Mouse (Mus musculus): ENCODE results near the gene Ptpa.

The Ptpa gene

GRCm38 (mm10) chr2:30436156-30436545 is 20.3 kb downstream of the Ptpa start:
- no peak for DNase-seq (ENCODE audit: low read depth in 2 of 2, low spot score in 2 of 2)

DNA sequence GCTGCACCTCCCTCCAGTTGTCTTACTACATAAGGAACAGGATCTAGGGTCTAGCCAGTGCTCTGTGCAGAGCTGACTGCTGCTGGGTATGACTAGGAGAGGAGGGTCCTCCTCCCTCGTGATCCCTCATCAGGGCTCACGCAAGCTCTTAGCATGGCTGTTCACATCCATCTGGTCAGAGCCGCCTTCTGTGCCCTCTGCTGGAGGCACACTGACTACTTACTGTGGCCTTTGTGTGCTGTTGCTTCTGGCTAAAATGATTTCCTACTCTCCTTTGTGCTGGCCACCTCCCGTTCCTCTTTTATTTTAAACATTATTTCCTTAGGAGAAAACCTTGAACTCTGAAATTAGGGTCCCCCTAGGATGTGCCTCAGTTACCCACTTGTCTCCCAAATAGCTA is 21.0 kb downstream of the Ptpa start:
- DNase-seq (ENCODE audit: low read depth in 2 of 2, low spot score in 2 of 2): no peak

DNA sequence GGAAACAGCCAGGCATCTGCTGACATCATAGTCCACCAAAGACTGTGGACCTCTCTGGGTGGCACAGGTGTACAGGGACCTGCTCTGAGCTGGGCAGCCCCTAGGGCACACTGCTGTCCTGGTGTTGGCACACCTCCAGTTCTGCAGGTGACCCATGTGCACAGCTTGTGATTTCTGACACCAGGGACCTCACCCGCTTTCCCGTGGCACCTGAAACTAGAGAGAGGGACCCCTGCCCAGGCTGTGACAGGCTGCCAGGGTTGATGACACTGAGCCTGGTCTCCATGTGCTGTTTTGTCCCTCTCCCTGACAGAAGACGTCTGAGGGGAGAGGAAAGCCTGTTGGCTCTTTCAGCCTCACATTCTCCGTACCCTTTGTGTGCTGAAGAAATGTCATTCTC is 22.0 kb downstream of the Ptpa start:
- DNase-seq (ENCODE audit: low read depth in 2 of 2, low spot score in 2 of 2): no peak

- no peak for DNase-seq (ENCODE audit: low read depth in 2 of 2, low spot score in 2 of 2)
Observed at GRCm38 (mm10) chr2:30439631-30440030, 23.8 kb downstream of the Ptpa start.

DNA sequence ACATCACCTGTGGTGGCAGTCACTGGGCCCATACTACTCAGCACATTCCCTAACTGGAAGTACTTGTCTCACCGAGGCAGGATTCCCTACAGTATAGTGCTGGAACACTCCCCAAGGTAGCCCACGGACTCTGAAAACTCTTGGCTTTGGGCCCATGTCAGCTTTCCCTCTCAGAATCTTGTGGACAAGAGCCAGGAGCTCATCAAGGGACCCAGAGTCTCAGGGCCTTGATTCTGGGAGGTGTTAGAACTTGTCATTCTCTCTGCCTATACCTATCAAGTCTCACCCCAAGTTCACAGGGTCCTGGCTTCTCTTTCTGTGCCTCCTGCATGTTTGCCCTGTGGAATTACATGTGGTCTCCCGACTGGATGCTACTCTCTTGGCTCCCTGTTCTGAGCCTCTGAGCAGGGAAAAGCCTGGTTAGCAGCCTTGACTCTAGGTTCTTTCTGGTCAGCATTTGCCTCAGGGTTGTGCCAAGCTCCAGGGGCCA is 24.4 kb downstream of the Ptpa start:
- no peak for DNase-seq (ENCODE audit: low read depth in 2 of 2, low spot score in 2 of 2)

DNA sequence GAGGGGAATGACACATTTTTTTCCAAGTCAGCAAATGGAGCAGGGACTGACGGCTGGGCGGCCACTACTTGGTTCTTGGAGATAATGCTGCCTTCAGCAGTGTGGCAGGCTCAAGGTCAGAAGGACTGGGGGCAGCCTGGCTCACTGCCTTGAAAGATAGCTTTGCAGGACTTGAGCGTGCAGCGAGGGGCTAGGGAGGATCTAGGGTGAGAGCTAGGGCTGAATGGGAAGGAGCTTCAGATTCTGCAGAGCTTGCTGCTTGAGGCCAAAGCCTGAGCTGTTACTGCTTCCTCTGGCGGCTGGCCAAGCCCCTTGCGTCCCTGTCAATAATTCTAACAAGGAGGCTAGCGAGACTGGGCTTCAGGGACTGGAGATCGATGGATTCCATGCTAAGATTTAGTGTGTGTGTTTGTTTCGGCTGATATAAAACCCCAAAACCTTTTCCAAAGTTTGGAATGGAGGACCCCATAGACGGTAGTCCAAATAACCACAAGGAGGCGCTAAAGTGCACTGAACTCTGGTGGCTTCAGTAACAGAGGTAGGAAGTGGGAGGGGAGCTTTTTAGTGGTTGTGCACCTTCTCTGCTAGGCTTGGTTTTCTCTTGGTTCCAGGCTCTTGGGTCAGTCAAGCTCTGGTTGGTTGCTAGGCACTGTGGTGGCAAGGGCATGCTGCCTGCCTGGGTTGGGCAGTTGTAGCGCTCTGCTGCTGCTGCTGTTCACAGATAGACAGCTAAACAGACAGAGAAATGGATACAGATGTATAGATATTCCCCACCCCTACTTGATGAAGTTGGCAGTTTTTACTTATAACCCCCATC is 25.1 kb downstream of the Ptpa start:
- DNase-seq (ENCODE audit: low read depth in 2 of 2, low spot score in 2 of 2): peak; percentile 66 to 79

GRCm38 (mm10) chr2:30441518-30442497 is 26.0 kb downstream of the Ptpa start:
- DNase-seq (ENCODE audit: low read depth in 2 of 2, low spot score in 2 of 2): peak; percentile 17 to 37

- DNase-seq (ENCODE audit: low read depth in 2 of 2, low spot score in 2 of 2): no peak
Observed at GRCm38 (mm10) chr2:30442498-30442890, 26.7 kb downstream of the Ptpa start.

DNA sequence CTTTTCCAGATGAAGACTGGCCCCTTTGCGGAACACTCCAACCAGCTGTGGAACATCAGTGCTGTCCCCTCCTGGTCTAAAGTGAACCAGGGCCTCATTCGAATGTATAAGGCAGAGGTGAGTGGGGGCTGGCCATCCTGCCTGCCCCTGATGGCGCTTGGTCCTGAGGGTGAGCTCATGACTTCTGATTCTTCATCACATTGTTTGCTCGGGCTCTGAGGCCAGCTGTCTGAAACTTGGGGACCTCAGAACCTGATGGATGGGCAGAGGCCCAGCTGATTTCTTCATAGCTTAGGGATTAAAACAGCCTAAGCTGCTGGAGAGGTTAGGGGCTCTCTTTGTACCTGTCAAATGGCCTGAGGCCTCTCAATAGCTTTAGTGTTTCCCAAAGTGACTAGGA is 27.4 kb downstream of the Ptpa start:
- no peak for DNase-seq (ENCODE audit: low read depth in 2 of 2, low spot score in 2 of 2)

DNA sequence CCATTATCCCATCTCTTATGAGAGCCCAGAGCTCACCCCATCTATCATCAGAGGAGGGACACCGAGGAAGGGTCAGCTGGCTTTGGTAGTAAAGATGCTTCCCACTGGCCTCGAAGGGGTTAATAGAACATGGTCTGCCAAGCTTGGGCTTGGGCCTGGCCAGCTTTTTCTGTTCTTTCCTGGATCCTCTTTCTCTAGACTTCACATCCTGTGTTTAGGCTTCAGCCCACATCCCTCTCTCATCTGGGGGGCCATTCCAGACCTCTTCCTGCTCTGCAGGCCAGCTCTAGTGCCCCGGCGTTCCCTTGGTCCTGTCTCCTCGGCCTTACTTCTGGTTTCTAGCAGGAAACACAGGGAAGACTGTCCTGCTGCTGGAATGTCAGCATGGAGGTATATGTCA is 28.2 kb downstream of the Ptpa start:
- no peak for DNase-seq (ENCODE audit: low read depth in 2 of 2, low spot score in 2 of 2)

- no peak for DNase-seq (ENCODE audit: low read depth in 2 of 2, low spot score in 2 of 2)
Observed at GRCm38 (mm10) chr2:30444450-30444849, 28.6 kb downstream of the Ptpa start.

DNA sequence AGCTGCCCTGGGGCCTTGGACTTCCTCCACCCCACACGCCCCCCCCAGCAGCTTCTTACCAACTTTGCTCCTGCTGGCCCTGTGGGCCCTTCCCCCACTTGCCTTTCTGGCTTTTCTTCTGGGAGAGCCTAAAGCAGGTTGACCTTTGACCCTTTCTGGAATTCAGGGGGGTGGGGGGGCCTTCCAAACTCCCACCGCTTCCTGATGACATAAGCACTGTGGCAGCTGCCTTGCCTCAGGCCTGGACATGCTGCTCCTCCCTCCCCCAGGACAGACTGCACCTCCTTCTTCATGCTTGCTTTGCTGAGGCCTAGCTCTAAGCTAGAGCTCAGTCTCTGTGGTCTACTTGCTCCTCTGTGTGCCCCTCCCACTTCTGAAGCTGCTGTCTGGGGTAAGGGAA is 29.5 kb downstream of the Ptpa start:
- DNase-seq (ENCODE audit: low read depth in 2 of 2, low spot score in 2 of 2): no peak

GRCm38 (mm10) chr2:30446891-30447826 is 31.3 kb downstream of the Ptpa start:
- DNase-seq (ENCODE audit: low read depth in 2 of 2, low spot score in 2 of 2): no peak

DNA sequence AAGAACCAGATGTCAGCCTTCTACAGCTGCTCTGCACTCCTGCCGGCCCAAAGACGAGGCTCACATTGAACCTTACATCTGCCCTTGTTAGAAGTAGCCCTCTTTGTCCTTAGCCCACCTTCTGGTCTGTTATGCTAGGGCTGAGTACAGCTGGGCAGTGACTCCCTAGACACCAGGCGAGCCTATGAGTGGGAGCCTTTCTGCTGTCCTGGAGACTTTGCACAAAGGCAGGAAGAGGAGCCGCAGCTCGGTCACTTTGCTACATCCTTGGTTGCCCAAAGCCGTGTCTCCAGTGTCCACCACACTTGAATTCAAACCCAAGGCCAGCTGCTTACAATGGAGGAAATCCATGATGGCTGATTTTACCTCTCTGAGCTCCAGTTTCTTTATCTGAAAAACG is 32.5 kb downstream of the Ptpa start:
- no peak for DNase-seq (ENCODE audit: low read depth in 2 of 2, low spot score in 2 of 2)

DNA sequence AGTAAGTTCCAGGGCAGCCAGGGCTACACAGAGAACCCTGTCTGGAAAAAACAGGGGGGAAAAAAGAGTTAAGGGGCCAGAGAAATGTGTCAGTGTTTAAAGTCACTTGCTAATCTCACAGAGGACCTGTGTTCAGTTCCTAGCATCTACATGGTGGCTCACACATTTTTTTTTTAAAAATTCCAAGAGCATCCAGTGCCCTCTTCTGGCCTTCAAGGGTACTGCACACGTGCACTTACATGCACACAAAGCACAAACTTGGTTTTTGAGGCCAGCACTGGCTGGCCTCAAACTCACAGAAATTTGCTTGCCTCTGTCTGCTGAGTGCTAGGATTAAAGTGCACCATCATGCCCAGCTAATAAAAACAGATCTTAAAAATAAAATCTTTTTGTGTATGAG is 34.7 kb downstream of the Ptpa start:
- no peak for DNase-seq (ENCODE audit: low read depth in 2 of 2, low spot score in 2 of 2)

GRCm38 (mm10) chr2:30451525-30451924 is 35.7 kb downstream of the Ptpa start:
- no peak for DNase-seq (ENCODE audit: low read depth in 2 of 2, low spot score in 2 of 2)

DNA sequence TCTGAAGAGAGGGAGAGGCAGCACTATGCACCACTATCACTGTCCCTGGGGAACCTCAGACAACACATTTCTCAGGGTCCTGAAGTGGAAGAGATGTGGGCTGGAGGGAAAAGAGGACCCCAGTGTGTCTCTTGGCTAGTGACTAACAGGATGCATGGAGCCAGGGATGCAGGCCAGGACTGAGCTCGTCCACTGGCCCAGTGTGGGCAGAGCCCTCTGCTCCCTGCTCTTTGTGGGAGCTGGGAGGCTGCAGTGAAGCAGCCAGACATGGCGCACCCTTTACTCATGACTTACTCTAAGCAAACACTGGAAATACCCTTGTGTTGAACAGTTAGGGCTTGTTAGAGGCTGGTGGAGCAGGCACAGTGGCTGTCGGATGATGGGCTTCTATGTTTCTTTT is 37.7 kb downstream of the Ptpa start:
- DNase-seq (ENCODE audit: low read depth in 2 of 2, low spot score in 2 of 2): no peak

DNA sequence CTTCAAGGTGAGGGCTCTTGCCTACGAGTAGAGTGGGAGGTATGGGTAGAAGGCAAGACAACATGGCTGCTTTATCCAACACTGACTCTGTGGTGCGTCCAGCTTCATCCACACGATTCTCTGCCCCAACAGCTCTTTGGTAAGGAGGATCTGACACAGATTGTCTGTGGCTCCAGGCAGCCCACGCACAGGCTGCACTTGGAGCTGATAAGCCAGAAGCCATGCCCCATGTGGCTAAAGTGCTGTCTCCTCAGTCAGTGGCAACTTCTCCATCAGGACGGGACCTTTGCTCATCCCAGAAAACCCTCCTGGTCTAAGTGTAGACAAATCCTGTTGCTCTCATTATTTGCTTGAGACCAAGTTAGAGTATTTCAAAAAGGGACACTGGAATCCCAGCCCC is 38.7 kb downstream of the Ptpa start:
- DNase-seq (ENCODE audit: low read depth in 2 of 2, low spot score in 2 of 2): no peak

- DNase-seq (ENCODE audit: low read depth in 2 of 2, low spot score in 2 of 2): no peak
Observed at GRCm38 (mm10) chr2:30456104-30456980, 40.5 kb downstream of the Ptpa start.

DNA sequence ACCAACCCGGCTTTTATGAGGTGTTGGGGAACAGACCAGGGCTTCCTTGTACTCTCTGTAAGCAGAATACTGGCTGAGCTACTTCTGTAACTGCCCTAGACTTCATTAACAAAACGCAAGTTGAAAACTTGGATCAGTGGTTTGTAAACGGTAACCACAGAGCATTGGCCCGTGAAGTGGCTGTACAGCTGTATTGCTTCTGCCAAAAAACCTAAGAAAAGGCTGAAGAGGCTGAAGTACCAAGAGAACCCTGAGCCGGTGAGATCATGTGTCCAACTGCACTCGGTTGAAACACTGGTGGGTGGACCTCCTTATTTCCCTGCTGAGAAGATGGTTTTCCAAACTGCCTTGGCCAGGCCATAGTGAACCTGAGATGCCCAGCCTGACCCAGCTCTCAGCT is 42.5 kb downstream of the Ptpa start:
- DNase-seq (ENCODE audit: low read depth in 2 of 2, low spot score in 2 of 2): no peak

Data from CD8-positive naive resting alpha-beta T cell, adult 2 months (primary cell).